Mouse (Mus musculus): ENCODE measurements at regions not wholly inside any gene's neighbourhood (a gene's known extent, or its start where the extent isn't known, plus 50 kb on each side); places are given as distances from the start of the nearest gene placed in this dataset.

DNA sequence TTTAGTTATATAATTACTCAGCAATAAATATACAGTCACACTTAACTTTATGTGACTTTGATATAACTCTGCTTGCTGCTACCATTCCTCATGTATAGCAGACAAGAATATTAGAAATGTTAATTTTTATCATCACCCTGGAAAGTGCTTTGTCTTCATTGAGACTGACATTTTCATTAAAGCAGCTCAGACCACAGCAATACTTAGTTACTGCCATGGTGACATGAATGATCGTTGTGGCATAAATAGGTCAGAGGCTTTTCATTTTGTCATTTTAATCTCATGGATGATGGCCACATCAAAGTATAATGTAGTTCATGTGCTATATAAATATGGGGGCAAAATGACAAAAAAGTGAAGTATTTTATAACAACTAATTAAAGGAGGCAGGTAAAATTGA, 498.1 kb downstream of the Slc22a22 start:
- Histone ChIP-seq H3K27me3 (replicated peaks) (no peaks in the 10 kb centered on the region), H3K4me2 (ENCODE audit: insufficient read depth, low read depth, poor library complexity, severe bottlenecking) (no peak overlapping the region), H3K9ac (ENCODE audit: insufficient read depth, low read depth) (no peak overlapping the region), H3K79me2 (replicated peaks; ENCODE audit: control insufficient read depth, extremely low read depth, insufficient read depth, poor library complexity, severe bottlenecking) (no peaks in the 10 kb centered on the region), H3K36me3 (replicated peaks in 1 of 2; ENCODE audit: control insufficient read depth in 1 of 2, insufficient read depth in 1 of 2, low read length in 1 of 2) (no peaks in the 10 kb centered on the region), H3K27ac (ENCODE audit: insufficient read depth, low read depth) (no peak overlapping the region), H3K4me3 (replicated peaks in 1 of 3; ENCODE audit: low read depth in 2 of 3, low read length in 2 of 3, poor library complexity in 1 of 3) (no peak overlapping the region), H3K9me3 (replicated peaks; ENCODE audit: low read length) (no peaks in the 10 kb centered on the region), H3K4me1 (ENCODE audit: control insufficient read depth in 1 of 2, insufficient read depth in 2 of 2) (no peaks in the 10 kb centered on the region)
- dilution Hi-C loops (cut with MboI; ENCODE audit: extremely low pct_ligation_motif_present, extremely low pct_unique_long_range_greater_than_20kb, low sequenced_read_pairs) (no loop called here), in situ Hi-C loops (cut with MboI; ENCODE audit: low pct_ligation_motif_present, low pct_unique_long_range_greater_than_20kb, low sequenced_read_pairs) (no loop called here)
- TF ChIP-seq GABPA (IDR thresholded peaks at IDR 0.05; ENCODE audit: insufficient replicate concordance, low read depth, low read length) (no peak), NELFE (IDR thresholded peaks at IDR 0.05; ENCODE audit: low read depth, low read length) (no peak), CTCF (conservative IDR thresholded peaks at IDR 0.05 in 1 of 2, IDR thresholded peaks at IDR 0.05 in 1 of 2; ENCODE audit: low read depth in 2 of 2, low read length in 2 of 2) (no peak), ELF1 (IDR thresholded peaks at IDR 0.05; ENCODE audit: low read depth, low read length) (no peak), E2F4 (IDR thresholded peaks at IDR 0.05; ENCODE audit: insufficient replicate concordance, low read depth, low read length) (no peak), KAT2A (IDR thresholded peaks at IDR 0.05; ENCODE audit: insufficient replicate concordance, low read length) (no peak), ZC3H11A (IDR thresholded peaks at IDR 0.05; ENCODE audit: low read depth, low read length) (no peak), JUN (IDR thresholded peaks at IDR 0.05; ENCODE audit: insufficient read depth, low read depth, low read length) (no peak), NRF1 (IDR thresholded peaks at IDR 0.05; ENCODE audit: low read depth, low read length) (no peak), ZNF384 (IDR thresholded peaks at IDR 0.05; ENCODE audit: low read depth, low read length) (no peak), MAZ (IDR thresholded peaks at IDR 0.05; ENCODE audit: low read depth, low read length) (no peak), SIN3A (IDR thresholded peaks at IDR 0.05; ENCODE audit: low read length) (no peak), ZMIZ1 (IDR thresholded peaks at IDR 0.05; ENCODE audit: low read depth, low read length) (no peak), MEF2A (IDR thresholded peaks at IDR 0.05; ENCODE audit: borderline replicate concordance, low read depth, low read length) (no peak), SMC3 (IDR thresholded peaks at IDR 0.05; ENCODE audit: low read depth, low read length) (no peak), RAD21 (IDR thresholded peaks at IDR 0.05; ENCODE audit: low read depth, low read length) (no peak), POLR2AphosphoS2 (IDR thresholded peaks at IDR 0.05; ENCODE audit: low read depth, low read length) (no peak), USF1 (IDR thresholded peaks at IDR 0.05; ENCODE audit: low read depth, low read length) (no peak), TCF12 (IDR thresholded peaks at IDR 0.05; ENCODE audit: low read depth, low read length) (no peak), CHD2 (IDR thresholded peaks at IDR 0.05; ENCODE audit: low read length) (no peak)
- no peak for DNase-seq (ENCODE audit: extremely low read depth)
